Mouse (Mus musculus): ENCODE measurements around the gene Stard3. TPM values are rescaled to one million over a fixed set of nuclear protein-coding genes. Genes with fewer than 3 reads are reported as not detected.
A peak's percentile ranks its signal among the peaks of the same experiment; 100 is the strongest.

Stard3 gene
- total and polyA plus RNA-seq, 2 experiments from 2014 or later = 31.6 to 36.2 TPM

DNA sequence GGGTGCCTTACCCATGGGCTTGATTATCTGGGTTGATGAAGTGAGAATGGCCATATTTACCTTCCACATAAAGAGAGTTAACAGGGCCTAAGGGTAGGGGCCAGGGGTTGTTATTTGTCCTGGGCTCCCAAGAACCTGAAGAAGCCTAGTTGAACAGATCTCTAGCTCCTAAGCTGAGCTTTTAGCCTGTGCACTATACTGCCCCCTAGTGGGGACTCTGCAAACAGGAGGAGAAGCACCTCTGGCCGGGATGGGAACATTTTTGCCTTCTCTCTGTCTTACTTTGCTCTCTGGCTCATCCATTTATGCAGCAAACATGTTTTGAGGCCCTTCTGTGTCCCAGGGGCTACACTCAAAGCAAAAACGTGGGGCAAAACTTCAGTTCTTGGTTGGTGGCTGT lies 14.2 kb downstream of the Stard3 start:
- Histone ChIP-seq H3K4me3 (ENCODE audit: low read depth, low read length) (no peak overlapping the region), H3K4me2 (ENCODE audit: low read depth) (no peak overlapping the region), H3K27me3 (ENCODE audit: insufficient read depth, low read length) (no peaks in the 10 kb centered on the region), H3K9me3 (ENCODE audit: low read length) (no peaks in the 10 kb centered on the region), H3K27ac (ENCODE audit: low read depth, low read length) (peak overlapping the region; percentile 69; the same call in 1 of the 2 replicates), H3K9ac (no peak overlapping the region), H3K36me3 (ENCODE audit: insufficient read depth) (peaks cover 27% of the 10 kb centered on the region), H3K4me1 (ENCODE audit: insufficient read depth) (peaks cover 13% of the 10 kb centered on the region)
- DNase-seq (peak; percentile 79), ATAC-seq (no peak)
- 2% methylated on average over 2 of the region's 2 CpGs for WGBS
- peak; percentile 88 for TF ChIP-seq CTCF (IDR thresholded peaks at IDR 0.05; ENCODE audit: low read depth)

GRCm38 (mm10) chr11:98373244-98373643 lies 15.1 kb downstream of the Stard3 start:
- no peak overlapping the region for H3K27ac ChIP-seq (ENCODE audit: low read depth, low read length)
- H3K4me2 ChIP-seq (ENCODE audit: low read depth) = no peak overlapping the region

GRCm38 (mm10) chr11:98374266-98374665 lies 16.1 kb downstream of the Stard3 start:
- no peak overlapping the region for H3K4me2 ChIP-seq (ENCODE audit: low read depth)
- no peaks in the 10 kb centered on the region for H3K9me3 ChIP-seq (ENCODE audit: low read length)
- TF ChIP-seq CTCF (IDR thresholded peaks at IDR 0.05; ENCODE audit: low read depth) = no peak
- no peak overlapping the region for H3K9ac ChIP-seq
- H3K27ac ChIP-seq (ENCODE audit: low read depth, low read length) = no peak overlapping the region
- H3K4me1 ChIP-seq (ENCODE audit: insufficient read depth) = peaks cover 13% of the 10 kb centered on the region
- no peak for DNase-seq
- no peak for ATAC-seq
- no peak overlapping the region for H3K4me3 ChIP-seq (ENCODE audit: low read depth, low read length)
- peaks cover 43% of the 10 kb centered on the region for H3K36me3 ChIP-seq (ENCODE audit: insufficient read depth)
- no peaks in the 10 kb centered on the region for H3K27me3 ChIP-seq (ENCODE audit: insufficient read depth, low read length)
- 61% methylated on average over 8 of the region's 8 CpGs for WGBS

More at GRCm38 (mm10) chr11:98373244-98373643, 15.1 kb downstream of the Stard3 start:
- 66% methylated on average over 6 of the region's 6 CpGs for WGBS
- Histone ChIP-seq H3K27me3 (ENCODE audit: insufficient read depth, low read length) (no peaks in the 10 kb centered on the region), H3K4me3 (ENCODE audit: low read depth, low read length) (no peak overlapping the region), H3K4me1 (ENCODE audit: insufficient read depth) (peaks cover 13% of the 10 kb centered on the region), H3K9me3 (ENCODE audit: low read length) (no peaks in the 10 kb centered on the region), H3K9ac (no peak overlapping the region), H3K36me3 (ENCODE audit: insufficient read depth) (peaks cover 35% of the 10 kb centered on the region)
- ATAC-seq = no peak
- DNase-seq = no peak
- no peak for TF ChIP-seq CTCF (IDR thresholded peaks at IDR 0.05; ENCODE audit: low read depth)

DNA sequence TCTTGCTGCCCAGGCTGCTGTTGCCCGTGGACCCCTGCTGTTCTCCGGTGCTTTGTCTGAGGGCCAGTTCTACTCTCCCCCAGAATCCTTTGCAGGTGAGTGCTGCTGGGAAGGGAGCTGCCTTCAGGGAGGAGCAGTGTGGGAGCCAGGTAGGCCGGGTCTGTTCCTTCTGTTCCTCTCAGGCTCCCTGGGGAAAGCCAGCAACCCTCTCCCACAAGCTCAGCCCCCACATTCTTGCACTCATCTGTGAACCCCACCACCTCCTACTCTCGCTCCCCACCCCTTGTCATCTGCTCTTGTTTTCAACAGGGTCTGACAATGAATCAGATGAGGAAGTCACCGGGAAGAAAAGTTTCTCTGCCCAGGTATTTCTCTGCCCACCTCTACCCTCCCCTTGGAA lies 18.6 kb downstream of the Stard3 start:
- H3K36me3 ChIP-seq (ENCODE audit: insufficient read depth) = peaks cover 59% of the 10 kb centered on the region
- no peak for DNase-seq
- peaks cover 3% of the 10 kb centered on the region; the same call in 1 of the 2 replicates for H3K4me1 ChIP-seq (ENCODE audit: insufficient read depth)
- no peaks in the 10 kb centered on the region for H3K9me3 ChIP-seq (ENCODE audit: low read length)
- no peak for TF ChIP-seq CTCF (IDR thresholded peaks at IDR 0.05; ENCODE audit: low read depth)
- ATAC-seq = no peak
- no peak overlapping the region for H3K27ac ChIP-seq (ENCODE audit: low read depth, low read length)
- no peak overlapping the region for H3K9ac ChIP-seq
- H3K4me2 ChIP-seq (ENCODE audit: low read depth) = no peak overlapping the region
- 66% methylated on average over 5 of the region's 5 CpGs for WGBS
- no peaks in the 10 kb centered on the region for H3K27me3 ChIP-seq (ENCODE audit: insufficient read depth, low read length)
- no peak overlapping the region for H3K4me3 ChIP-seq (ENCODE audit: low read depth, low read length)

GRCm38 (mm10) chr11:98377787-98378186 lies 19.6 kb downstream of the Stard3 start:
- DNase-seq = no peak
- no peak for ATAC-seq
- H3K4me2 ChIP-seq (ENCODE audit: low read depth) = no peak overlapping the region

DNA sequence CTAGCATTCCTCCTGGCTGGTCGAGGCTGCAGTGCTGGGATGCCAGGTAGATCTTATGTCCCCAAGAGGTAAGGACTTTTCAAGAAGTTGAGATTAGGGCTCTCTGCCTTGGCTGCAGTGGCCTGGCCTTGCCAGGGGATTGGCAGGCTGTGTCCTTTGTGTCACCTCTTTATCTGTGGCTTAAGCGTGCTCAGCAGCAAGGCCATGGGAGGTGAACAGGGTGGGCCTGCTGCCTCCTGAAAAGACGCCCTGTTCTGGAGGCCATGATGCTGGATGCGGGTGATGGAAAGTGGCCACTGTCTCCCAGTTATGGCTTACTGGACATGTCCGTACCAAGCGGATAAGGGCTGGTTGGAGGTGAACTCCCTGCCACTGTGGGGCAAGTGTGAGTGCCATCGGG lies 21.2 kb downstream of the Stard3 start:
- H3K9ac ChIP-seq = no peak overlapping the region
- ATAC-seq (no peak), DNase-seq (no peak)
- H3K9me3 ChIP-seq (ENCODE audit: low read length) = no peaks in the 10 kb centered on the region
- no peaks in the 10 kb centered on the region for H3K4me1 ChIP-seq (ENCODE audit: insufficient read depth)
- peaks cover 59% of the 10 kb centered on the region for H3K36me3 ChIP-seq (ENCODE audit: insufficient read depth)
- no peaks in the 10 kb centered on the region for H3K27me3 ChIP-seq (ENCODE audit: insufficient read depth, low read length)
- no peak overlapping the region for H3K4me3 ChIP-seq (ENCODE audit: low read depth, low read length)
- no peak overlapping the region for H3K4me2 ChIP-seq (ENCODE audit: low read depth)
- no peak for TF ChIP-seq CTCF (IDR thresholded peaks at IDR 0.05; ENCODE audit: low read depth)
- no peak overlapping the region for H3K27ac ChIP-seq (ENCODE audit: low read depth, low read length)
- 87% methylated on average over 7 of the region's 7 CpGs for WGBS

More at GRCm38 (mm10) chr11:98377787-98378186, 19.6 kb downstream of the Stard3 start:
- peaks cover 59% of the 10 kb centered on the region for H3K36me3 ChIP-seq (ENCODE audit: insufficient read depth)
- no peak for TF ChIP-seq CTCF (IDR thresholded peaks at IDR 0.05; ENCODE audit: low read depth)
- 84% methylated on average over 11 of the region's 11 CpGs for WGBS
- no peak overlapping the region for H3K4me3 ChIP-seq (ENCODE audit: low read depth, low read length)
- no peak overlapping the region for H3K9ac ChIP-seq
- no peak overlapping the region for H3K27ac ChIP-seq (ENCODE audit: low read depth, low read length)
- H3K27me3 ChIP-seq (ENCODE audit: insufficient read depth, low read length) = no peaks in the 10 kb centered on the region
- no peaks in the 10 kb centered on the region for H3K4me1 ChIP-seq (ENCODE audit: insufficient read depth)
- no peaks in the 10 kb centered on the region for H3K9me3 ChIP-seq (ENCODE audit: low read length)

GRCm38 (mm10) chr11:98380106-98380505 lies 21.9 kb downstream of the Stard3 start:
- Histone ChIP-seq H3K9me3 (ENCODE audit: low read length) (no peaks in the 10 kb centered on the region), H3K4me3 (ENCODE audit: low read depth, low read length) (no peak overlapping the region), H3K27ac (ENCODE audit: low read depth, low read length) (no peak overlapping the region), H3K4me1 (ENCODE audit: insufficient read depth) (no peaks in the 10 kb centered on the region), H3K4me2 (ENCODE audit: low read depth) (no peak overlapping the region), H3K36me3 (ENCODE audit: insufficient read depth) (peaks cover 54% of the 10 kb centered on the region), H3K27me3 (ENCODE audit: insufficient read depth, low read length) (no peaks in the 10 kb centered on the region), H3K9ac (no peak overlapping the region)
- DNase-seq (peak; percentile 48), ATAC-seq (no peak)
- TF ChIP-seq CTCF (IDR thresholded peaks at IDR 0.05; ENCODE audit: low read depth) = no peak
- WGBS = 63% methylated on average over 6 of the region's 6 CpGs
